1 mouse cellular context compared by ENCODE assay signal in genomic region chr2:74732513-74733316, GRCm38 (mm10).
TF ChIP-seq lines count a peak whose summit lies in the region.

No protein-coding gene starts in this region.

TF ChIP-seq in CH12.LX, 34 proteins besides CTCF, POLR2A, EP300 and RAD21 (continued from another document):
- TF ChIP-seq MXI1 (IDR thresholded peaks at IDR 0.05; ENCODE audit: low read depth, low read length), result 0 out of 2 replicates have a peak, but pooled peaks have one; percentile 14
- peak; percentile 38; the same call in 1 of the 2 replicates for TF ChIP-seq BHLHE40 (IDR thresholded peaks at IDR 0.05; ENCODE audit: low read depth, low read length)
- TF ChIP-seq UBTF (IDR thresholded peaks at IDR 0.05; ENCODE audit: low read depth, low read length), result no peak
- TF ChIP-seq NRF1 (IDR thresholded peaks at IDR 0.05; ENCODE audit: low read depth, low read length), result 0 out of 2 replicates have a peak, but pooled peaks have one; percentile 29
- TF ChIP-seq CHD2 (IDR thresholded peaks at IDR 0.05; ENCODE audit: low read length), result peak; percentile 22; the same call in 1 of the 2 replicates
- no peak for TF ChIP-seq ZNF384 (IDR thresholded peaks at IDR 0.05; ENCODE audit: low read depth, low read length)
- TF ChIP-seq GABPA (IDR thresholded peaks at IDR 0.05; ENCODE audit: insufficient replicate concordance, low read depth, low read length), result no peak
